ENCODE assay signal across 20 mouse cellular contexts in genomic region chr13:57522319-57522718, GRCm38 (mm10).
DNase-seq lines count a peak whose midpoint lies in the region; ATAC-seq and TF ChIP-seq lines count a peak whose summit lies in the region.
"Had no signal": no experiment of that assay in that cellular context is flagged by ENCODE, and none has a peak within 500 bp of the region (broad histone marks: within the 10 kb centered on the region; RNA-seq: fewer than 3 reads in every experiment).

No protein-coding gene starts in this region.

- 0 out of 2 replicates have a peak, but pooled peaks cover 7% of the 10 kb centered on the region for H3K27me3 ChIP-seq in heart, embryonic 10.5 days (ENCODE audit: insufficient read depth, poor library complexity, severe bottlenecking)
- H3K27me3 ChIP-seq in heart, embryonic 11.5 days (ENCODE audit: control insufficient read depth, insufficient read depth, low read length), result no peaks in the 10 kb centered on the region; the same call in 1 of the 2 replicates
- no peaks in the 10 kb centered on the region; the same call in none of the 2 replicates for H3K27me3 ChIP-seq in liver, embryonic 12.5 days (replicated peaks)
- H3K27me3 ChIP-seq in liver, postnatal 0 days (ENCODE audit: insufficient read depth, low read length), result no peaks in the 10 kb centered on the region
- no peaks in the 10 kb centered on the region; the same call in 1 of the 2 replicates for H3K27me3 ChIP-seq in limb, embryonic 12.5 days
- H3K27me3 ChIP-seq: forebrain, embryonic 15.5 days had no signal

- H3K4me1 ChIP-seq in heart, embryonic 10.5 days, result peaks cover 8% of the 10 kb centered on the region; the same call in 1 of the 2 replicates
- 0 out of 2 replicates have a peak, but pooled peaks cover 4% of the 10 kb centered on the region for H3K4me1 ChIP-seq in heart, embryonic 11.5 days (ENCODE audit: control insufficient read depth, insufficient read depth, low read length)
- H3K4me1 ChIP-seq in liver, embryonic 12.5 days, result peaks cover 14% of the 10 kb centered on the region
- no peaks in the 10 kb centered on the region for H3K4me1 ChIP-seq in liver, postnatal 0 days (ENCODE audit: insufficient read depth)
- H3K4me1 ChIP-seq in limb, embryonic 12.5 days (replicated peaks), result peaks cover 11% of the 10 kb centered on the region; the same call in 1 of the 2 replicates

- WGBS in heart, embryonic 10.5 days, result 81% methylated on average over 4 of the region's 4 CpGs
- 66% methylated on average over 4 of the region's 4 CpGs for WGBS in heart, embryonic 11.5 days (ENCODE audit: insufficient replicate concordance)
- 47% methylated on average over 4 of the region's 4 CpGs for WGBS in liver, embryonic 12.5 days (ENCODE audit: insufficient replicate concordance)
- WGBS in liver, postnatal 0 days (ENCODE audit: insufficient replicate concordance), result 65% methylated on average over 4 of the region's 4 CpGs
- WGBS in limb, embryonic 12.5 days, result 81% methylated on average over 4 of the region's 4 CpGs

- no peaks in the 10 kb centered on the region for H3K9me3 ChIP-seq in heart, embryonic 10.5 days
- no peaks in the 10 kb centered on the region for H3K9me3 ChIP-seq in heart, embryonic 11.5 days (replicated peaks; ENCODE audit: control insufficient read depth, low read length)
- H3K9me3 ChIP-seq in liver, embryonic 12.5 days (replicated peaks), result no peaks in the 10 kb centered on the region
- H3K9me3 ChIP-seq in liver, postnatal 0 days (ENCODE audit: low read length), result no peaks in the 10 kb centered on the region
- H3K9me3 ChIP-seq in limb, embryonic 12.5 days, result no peaks in the 10 kb centered on the region
- H3K9me3 ChIP-seq: embryonic facial prominence, embryonic 10.5 days; forebrain, embryonic 15.5 days; heart, embryonic 13.5 days; hindbrain, embryonic 12.5 days had no signal

- H3K4me3 ChIP-seq in heart, embryonic 10.5 days, result no peak overlapping the region
- no peak overlapping the region for H3K4me3 ChIP-seq in heart, embryonic 11.5 days (ENCODE audit: low read depth, low read length)
- H3K4me3 ChIP-seq in liver, embryonic 12.5 days, result no peak overlapping the region
- no peak overlapping the region for H3K4me3 ChIP-seq in liver, postnatal 0 days (ENCODE audit: low read depth, low read length)
- H3K4me3 ChIP-seq in limb, embryonic 12.5 days (replicated peaks), result no peak overlapping the region
- H3K4me3 ChIP-seq: embryonic facial prominence, embryonic 10.5 days; forebrain, embryonic 15.5 days; heart, embryonic 13.5 days; hindbrain, embryonic 12.5 days had no signal

- 0 out of 2 replicates have a peak, but pooled peaks have one; percentile 12 for ATAC-seq in frontal cortex, adult (ENCODE audit: low TSS enrichment)
- ATAC-seq in heart, embryonic 11.5 days (replicated peaks; ENCODE audit: insufficient number of reproducible peaks, low FRiP score, low TSS enrichment), result no peak
- peak; percentile 57; the same call in 1 of the 2 replicates for ATAC-seq in liver, embryonic 12.5 days
- no peak for ATAC-seq in liver, postnatal 0 days
- no peak for ATAC-seq in limb, embryonic 12.5 days (ENCODE audit: insufficient number of reproducible peaks, insufficient read depth, low FRiP score, low TSS enrichment, low read depth)
- ATAC-seq: forebrain, embryonic 15.5 days; hindbrain, embryonic 16.5 days; inflammation-experienced regulatory T-cells, adult 6 months; intestine, postnatal 0 days had no signal

- no peak for TF ChIP-seq EP300 in liver, postnatal 0 days (IDR thresholded peaks at IDR 0.05; ENCODE audit: low read depth)

- H3K36me3 ChIP-seq in heart, embryonic 10.5 days, result no peaks in the 10 kb centered on the region
- no peaks in the 10 kb centered on the region for H3K36me3 ChIP-seq in heart, embryonic 11.5 days (ENCODE audit: control insufficient read depth, insufficient read depth, low read length)
- no peaks in the 10 kb centered on the region for H3K36me3 ChIP-seq in liver, embryonic 12.5 days
- no peaks in the 10 kb centered on the region for H3K36me3 ChIP-seq in liver, postnatal 0 days (replicated peaks; ENCODE audit: insufficient read depth, low read length)
- H3K36me3 ChIP-seq in limb, embryonic 12.5 days, result no peaks in the 10 kb centered on the region
- H3K36me3 ChIP-seq: embryonic facial prominence, embryonic 10.5 days; forebrain, embryonic 15.5 days; heart, embryonic 13.5 days; hindbrain, embryonic 12.5 days had no signal

- no peak for TF ChIP-seq CTCF in liver, postnatal 0 days (IDR thresholded peaks at IDR 0.05; ENCODE audit: low read depth)

- no peak for DNase-seq in frontal cortex, postnatal 36 days (ENCODE audit: low spot score in 2 of 2)
- DNase-seq in heart, embryonic 10.5 days (ENCODE audit: low spot score), result no peak
- no peak for DNase-seq in liver, postnatal 0 days
- DNase-seq in kidney, postnatal 36 days, result no peak
- DNase-seq: adrenal gland, postnatal 10 days; cerebellum, adult 11-12 months; cerebellum, adult 9-11 months; cerebellum, postnatal 36 days; gastrocnemius, postnatal 14 days had no signal

- H3K4me2 ChIP-seq in heart, embryonic 11.5 days, result no peak overlapping the region
- no peak overlapping the region for H3K4me2 ChIP-seq in liver, embryonic 12.5 days
- H3K4me2 ChIP-seq in liver, postnatal 0 days (ENCODE audit: low read depth, low read length), result no peak overlapping the region
- no peak overlapping the region for H3K4me2 ChIP-seq in limb, embryonic 12.5 days
- H3K4me2 ChIP-seq: forebrain, embryonic 15.5 days; heart, embryonic 13.5 days; hindbrain, embryonic 12.5 days had no signal

- H3K9ac ChIP-seq in heart, embryonic 11.5 days (ENCODE audit: low read depth, low read length), result no peak overlapping the region
- no peak overlapping the region for H3K9ac ChIP-seq in liver, embryonic 12.5 days
- no peak overlapping the region for H3K9ac ChIP-seq in liver, postnatal 0 days (replicated peaks)
- H3K9ac ChIP-seq in limb, embryonic 12.5 days (replicated peaks), result no peak overlapping the region
- H3K9ac ChIP-seq: forebrain, embryonic 15.5 days; heart, embryonic 13.5 days; hindbrain, embryonic 12.5 days had no signal

- peak overlapping the region; percentile 70; the same call in 1 of the 2 replicates for H3K27ac ChIP-seq in heart, embryonic 10.5 days
- H3K27ac ChIP-seq in heart, embryonic 11.5 days (ENCODE audit: low read depth, low read length), result no peak overlapping the region
- H3K27ac ChIP-seq in liver, embryonic 12.5 days, result 0 out of 2 replicates have a peak overlapping the region, but pooled peaks have one; percentile 36
- H3K27ac ChIP-seq in liver, postnatal 0 days (ENCODE audit: low read depth), result no peak overlapping the region
- H3K27ac ChIP-seq in limb, embryonic 12.5 days, result 0 out of 2 replicates have a peak overlapping the region, but pooled peaks have one; percentile 23
- H3K27ac ChIP-seq: embryonic facial prominence, embryonic 10.5 days; forebrain, embryonic 15.5 days; heart, embryonic 13.5 days; hindbrain, embryonic 12.5 days had no signal

Comparison
In these comparisons a context has a peak if more than half of its experiments do, and no peak if none do; other contexts are left out.
1. ATAC-seq: peak in frontal cortex, adult (single experiment) and liver, embryonic 12.5 days (single experiment); none in heart, embryonic 11.5 days (single experiment), liver, postnatal 0 days (single experiment) and limb, embryonic 12.5 days (single experiment).
2. H3K27ac ChIP-seq: peak in heart, embryonic 10.5 days (single experiment), liver, embryonic 12.5 days (single experiment) and limb, embryonic 12.5 days (single experiment); none in heart, embryonic 11.5 days (single experiment) and liver, postnatal 0 days (single experiment).